Mouse (Mus musculus): ENCODE data around the gene Gpbp1l1. TPM values are rescaled to one million over a fixed set of nuclear protein-coding genes. Genes with fewer than 3 reads are reported as not detected.

Gpbp1l1 gene
- 16.3 and 17.6 TPM in 2 replicates for polyA plus RNA-seq (2015; fragmentation: Nextera tagmentation; extraction: Ambion mirVana)

GRCm38 (mm10) chr4:116557306-116558121 is at the start of gene Gpbp1l1:
TSS of gene Gpbp1l1 (plus strand) at chr4:116557658.
- under 1% methylated on average over 74 of the region's 78 CpGs for WGBS
- no peaks in the 10 kb centered on the region for H3K27me3 ChIP-seq (ENCODE audit: control insufficient read depth, insufficient read depth, low read depth, low read length)
- H3K9ac ChIP-seq (ENCODE audit: low read depth, low read length) = peak within 1 kb of the TSS; percentile 76
- H3K4me3 ChIP-seq (ENCODE audit: low read depth, low read length) = peak within 1 kb of the TSS; percentile 54
- H3K4me1 ChIP-seq (ENCODE audit: control insufficient read depth, insufficient read depth, low read length) = peaks cover 22% of the 10 kb centered on the region
- peak; percentile 97 for ATAC-seq
- H3K27ac ChIP-seq (ENCODE audit: low read length) = peak within 1 kb of the TSS; percentile 89
- no peaks in the 10 kb centered on the region for H3K9me3 ChIP-seq (replicated peaks; ENCODE audit: control insufficient read depth, low read length, poor library complexity, severe bottlenecking)
- H3K36me3 ChIP-seq (ENCODE audit: control insufficient read depth, insufficient read depth, low read length) = 0 out of 2 replicates have a peak, but pooled peaks cover 2% of the 10 kb centered on the region
- peak within 1 kb of the TSS; percentile 80 for H3K4me2 ChIP-seq (ENCODE audit: low read length)

GRCm38 (mm10) chr4:116531109-116531508 is 26.3 kb upstream of the Gpbp1l1 start:
- no peak overlapping the region for H3K4me2 ChIP-seq (ENCODE audit: low read length)
- H3K4me1 ChIP-seq (ENCODE audit: control insufficient read depth, insufficient read depth, low read length) = no peaks in the 10 kb centered on the region
- 64% methylated on average over 2 of the region's 2 CpGs for WGBS

GRCm38 (mm10) chr4:116536351-116536750 is 21.1 kb upstream of the Gpbp1l1 start:
- Histone ChIP-seq H3K4me3 (ENCODE audit: low read depth, low read length) (no peak overlapping the region), H3K4me1 (ENCODE audit: control insufficient read depth, insufficient read depth, low read length) (no peaks in the 10 kb centered on the region), H3K4me2 (ENCODE audit: low read length) (no peak overlapping the region), H3K9me3 (replicated peaks; ENCODE audit: control insufficient read depth, low read length, poor library complexity, severe bottlenecking) (no peaks in the 10 kb centered on the region), H3K27me3 (ENCODE audit: control insufficient read depth, insufficient read depth, low read depth, low read length) (no peaks in the 10 kb centered on the region), H3K36me3 (ENCODE audit: control insufficient read depth, insufficient read depth, low read length) (peaks cover 6% of the 10 kb centered on the region; the same call in 1 of the 2 replicates), H3K27ac (ENCODE audit: low read length) (no peak overlapping the region), H3K9ac (ENCODE audit: low read depth, low read length) (no peak overlapping the region)
- ATAC-seq = no peak

More at GRCm38 (mm10) chr4:116531109-116531508, 26.3 kb upstream of the Gpbp1l1 start:
- Histone ChIP-seq H3K36me3 (ENCODE audit: control insufficient read depth, insufficient read depth, low read length) (peaks cover 6% of the 10 kb centered on the region; the same call in 1 of the 2 replicates), H3K4me3 (ENCODE audit: low read depth, low read length) (no peak overlapping the region), H3K9me3 (replicated peaks; ENCODE audit: control insufficient read depth, low read length, poor library complexity, severe bottlenecking) (no peaks in the 10 kb centered on the region), H3K27ac (ENCODE audit: low read length) (no peak overlapping the region), H3K27me3 (ENCODE audit: control insufficient read depth, insufficient read depth, low read depth, low read length) (no peaks in the 10 kb centered on the region), H3K9ac (ENCODE audit: low read depth, low read length) (no peak overlapping the region)
- ATAC-seq = no peak

- Histone ChIP-seq H3K4me1 (ENCODE audit: control insufficient read depth, insufficient read depth, low read length) (no peaks in the 10 kb centered on the region), H3K9me3 (replicated peaks; ENCODE audit: control insufficient read depth, low read length, poor library complexity, severe bottlenecking) (no peaks in the 10 kb centered on the region), H3K4me2 (ENCODE audit: low read length) (no peak overlapping the region), H3K4me3 (ENCODE audit: low read depth, low read length) (no peak overlapping the region), H3K9ac (ENCODE audit: low read depth, low read length) (no peak overlapping the region), H3K27me3 (ENCODE audit: control insufficient read depth, insufficient read depth, low read depth, low read length) (no peaks in the 10 kb centered on the region), H3K27ac (ENCODE audit: low read length) (no peak overlapping the region), H3K36me3 (ENCODE audit: control insufficient read depth, insufficient read depth, low read length) (peaks cover 10% of the 10 kb centered on the region; the same call in 1 of the 2 replicates)
- 96% methylated on average over 3 of the region's 3 CpGs for WGBS
- no peak for ATAC-seq
Measured at GRCm38 (mm10) chr4:116537737-116538136, 19.7 kb upstream of the Gpbp1l1 start.

- Histone ChIP-seq H3K4me3 (ENCODE audit: low read depth, low read length) (no peak overlapping the region), H3K9me3 (replicated peaks; ENCODE audit: control insufficient read depth, low read length, poor library complexity, severe bottlenecking) (no peaks in the 10 kb centered on the region), H3K36me3 (ENCODE audit: control insufficient read depth, insufficient read depth, low read length) (0 out of 2 replicates have a peak, but pooled peaks cover 2% of the 10 kb centered on the region), H3K4me1 (ENCODE audit: control insufficient read depth, insufficient read depth, low read length) (0 out of 2 replicates have a peak, but pooled peaks cover 2% of the 10 kb centered on the region), H3K4me2 (ENCODE audit: low read length) (no peak overlapping the region), H3K27ac (ENCODE audit: low read length) (no peak overlapping the region), H3K27me3 (ENCODE audit: control insufficient read depth, insufficient read depth, low read depth, low read length) (no peaks in the 10 kb centered on the region), H3K9ac (ENCODE audit: low read depth, low read length) (no peak overlapping the region)
- ATAC-seq = no peak
- WGBS = 98% methylated on average over 1 of the region's 1 CpGs
Measured at GRCm38 (mm10) chr4:116550432-116550831, 7.0 kb upstream of the Gpbp1l1 start.

GRCm38 (mm10) chr4:116553035-116553434 is 4.4 kb upstream of the Gpbp1l1 start:
- Histone ChIP-seq H3K9ac (ENCODE audit: low read depth, low read length) (no peak overlapping the region), H3K27me3 (ENCODE audit: control insufficient read depth, insufficient read depth, low read depth, low read length) (no peaks in the 10 kb centered on the region), H3K4me2 (ENCODE audit: low read length) (no peak overlapping the region), H3K4me3 (ENCODE audit: low read depth, low read length) (no peak overlapping the region), H3K4me1 (ENCODE audit: control insufficient read depth, insufficient read depth, low read length) (peaks cover 8% of the 10 kb centered on the region; the same call in 1 of the 2 replicates), H3K36me3 (ENCODE audit: control insufficient read depth, insufficient read depth, low read length) (0 out of 2 replicates have a peak, but pooled peaks cover 2% of the 10 kb centered on the region), H3K9me3 (replicated peaks; ENCODE audit: control insufficient read depth, low read length, poor library complexity, severe bottlenecking) (no peaks in the 10 kb centered on the region), H3K27ac (ENCODE audit: low read length) (no peak overlapping the region)
- WGBS = 74% methylated on average over 3 of the region's 3 CpGs
- ATAC-seq = no peak

GRCm38 (mm10) chr4:116555413-116556300 is 1.8 kb upstream of the Gpbp1l1 start, which contains the start of gene Tmem69:
TSS of gene Tmem69 (minus strand) at chr4:116555936.
- ATAC-seq = no peak
- H3K9me3 ChIP-seq (replicated peaks; ENCODE audit: control insufficient read depth, low read length, poor library complexity, severe bottlenecking) = no peaks in the 10 kb centered on the region
- 4% methylated on average over 23 of the region's 23 CpGs for WGBS
- H3K27me3 ChIP-seq (ENCODE audit: control insufficient read depth, insufficient read depth, low read depth, low read length) = no peaks in the 10 kb centered on the region
- peak within 1 kb of the TSS; percentile 89 for H3K27ac ChIP-seq (ENCODE audit: low read length)
- peak within 1 kb of the TSS; percentile 54 for H3K4me3 ChIP-seq (ENCODE audit: low read depth, low read length)
- peaks cover 22% of the 10 kb centered on the region for H3K4me1 ChIP-seq (ENCODE audit: control insufficient read depth, insufficient read depth, low read length)
- peak within 1 kb of the TSS; percentile 80 for H3K4me2 ChIP-seq (ENCODE audit: low read length)
- peak within 1 kb of the TSS; percentile 76 for H3K9ac ChIP-seq (ENCODE audit: low read depth, low read length)
- 0 out of 2 replicates have a peak, but pooled peaks cover 2% of the 10 kb centered on the region for H3K36me3 ChIP-seq (ENCODE audit: control insufficient read depth, insufficient read depth, low read length)

GRCm38 (mm10) chr4:116556561-116557305 is 725 bp upstream of the Gpbp1l1 start:
- peaks cover 22% of the 10 kb centered on the region for H3K4me1 ChIP-seq (ENCODE audit: control insufficient read depth, insufficient read depth, low read length)
- H3K27ac ChIP-seq (ENCODE audit: low read length) = peak overlapping the region; percentile 89
- ATAC-seq = peak; percentile 98
- peak overlapping the region; percentile 80 for H3K4me2 ChIP-seq (ENCODE audit: low read length)
- 0 out of 2 replicates have a peak, but pooled peaks cover 2% of the 10 kb centered on the region for H3K36me3 ChIP-seq (ENCODE audit: control insufficient read depth, insufficient read depth, low read length)
- peak overlapping the region; percentile 54 for H3K4me3 ChIP-seq (ENCODE audit: low read depth, low read length)
- WGBS = under 1% methylated on average over 28 of the region's 28 CpGs
- no peaks in the 10 kb centered on the region for H3K9me3 ChIP-seq (replicated peaks; ENCODE audit: control insufficient read depth, low read length, poor library complexity, severe bottlenecking)
- H3K27me3 ChIP-seq (ENCODE audit: control insufficient read depth, insufficient read depth, low read depth, low read length) = no peaks in the 10 kb centered on the region
- peak overlapping the region; percentile 76 for H3K9ac ChIP-seq (ENCODE audit: low read depth, low read length)

All from midbrain, embryonic 16.5 days (tissue).